Mouse (Mus musculus) gastrocnemius, adult 8-10 months (tissue): ENCODE results near the gene Arhgdia. TPM values are rescaled to one million over a fixed set of nuclear protein-coding genes. Genes with fewer than 3 reads are reported as not detected.
"Not testable (repeated sequence)": the region's sequence is repeated elsewhere in the genome, so short reads cannot be mapped to it uniquely, and the experiment has no call there.

Experiments used
- DNase-seq, 2 experiments: peaks; one replicate each; pipeline ENCODE4 v3.0.0; 2022; ENCODE audit warnings: low spot score in 2 of 2
- total RNA-seq, 4 experiments: library from RNA; stranded (reverse); gene quantifications; 2 replicates each; pipeline ENCODE4 v1.2.4; 2022

Arhgdia gene
- total RNA-seq, 4 experiments from 2014 or later = 74.3 to 86.2 (median 80.7) TPM

DNA sequence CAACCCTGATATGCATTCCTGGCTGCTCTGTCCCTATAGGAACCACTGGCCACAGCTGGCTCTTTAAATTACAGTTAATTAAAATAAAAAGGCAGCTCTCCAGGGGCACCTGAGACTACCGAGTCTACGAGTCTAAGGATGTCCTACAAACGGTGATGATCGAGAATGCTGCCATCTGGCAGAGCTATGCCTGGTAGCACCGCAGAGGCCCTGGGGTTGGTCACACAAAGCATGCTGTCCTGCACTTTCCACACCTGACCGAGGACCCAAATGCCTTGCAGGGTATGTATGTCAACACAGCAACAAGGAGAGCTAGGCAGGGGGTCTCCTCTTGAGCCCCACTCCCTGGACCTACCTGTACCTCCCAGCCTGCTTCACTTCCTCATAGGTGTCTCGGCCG lies 32.6 kb upstream of the Arhgdia start:
- DNase-seq = no peak

DNA sequence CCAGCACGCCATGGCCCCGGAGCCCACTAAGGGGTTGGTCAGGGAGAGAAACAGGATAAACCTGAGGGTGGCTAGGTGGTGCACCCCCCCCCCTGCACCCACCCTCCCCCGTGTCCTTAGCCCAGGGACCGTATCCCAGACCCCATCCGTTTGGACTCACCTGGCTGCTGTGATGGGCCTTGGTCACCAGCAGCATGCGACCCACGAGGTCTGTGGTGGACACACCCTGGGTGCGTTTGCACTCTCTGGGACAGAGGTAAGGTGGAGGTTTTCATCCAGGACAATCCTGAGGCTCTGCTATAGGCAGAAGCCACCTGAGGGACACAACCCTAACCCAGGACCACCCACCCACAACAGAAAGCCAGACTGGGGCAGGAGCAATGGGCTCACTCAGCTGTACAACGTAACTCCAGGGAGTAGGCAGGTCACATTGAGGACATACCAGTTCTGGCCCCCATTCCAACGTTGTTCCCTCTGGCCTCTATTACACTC lies 32.1 kb upstream of the Arhgdia start:
- no peak for DNase-seq

- DNase-seq = peak; percentile 72 to 77
Measured at GRCm38 (mm10) chr11:120612763-120613162, 31.3 kb upstream of the Arhgdia start.

GRCm38 (mm10) chr11:120610477-120611046 lies 29.1 kb upstream of the Arhgdia start:
- no peak for DNase-seq

- no peak for DNase-seq
Measured at GRCm38 (mm10) chr11:120609250-120609649, 27.8 kb upstream of the Arhgdia start.

DNA sequence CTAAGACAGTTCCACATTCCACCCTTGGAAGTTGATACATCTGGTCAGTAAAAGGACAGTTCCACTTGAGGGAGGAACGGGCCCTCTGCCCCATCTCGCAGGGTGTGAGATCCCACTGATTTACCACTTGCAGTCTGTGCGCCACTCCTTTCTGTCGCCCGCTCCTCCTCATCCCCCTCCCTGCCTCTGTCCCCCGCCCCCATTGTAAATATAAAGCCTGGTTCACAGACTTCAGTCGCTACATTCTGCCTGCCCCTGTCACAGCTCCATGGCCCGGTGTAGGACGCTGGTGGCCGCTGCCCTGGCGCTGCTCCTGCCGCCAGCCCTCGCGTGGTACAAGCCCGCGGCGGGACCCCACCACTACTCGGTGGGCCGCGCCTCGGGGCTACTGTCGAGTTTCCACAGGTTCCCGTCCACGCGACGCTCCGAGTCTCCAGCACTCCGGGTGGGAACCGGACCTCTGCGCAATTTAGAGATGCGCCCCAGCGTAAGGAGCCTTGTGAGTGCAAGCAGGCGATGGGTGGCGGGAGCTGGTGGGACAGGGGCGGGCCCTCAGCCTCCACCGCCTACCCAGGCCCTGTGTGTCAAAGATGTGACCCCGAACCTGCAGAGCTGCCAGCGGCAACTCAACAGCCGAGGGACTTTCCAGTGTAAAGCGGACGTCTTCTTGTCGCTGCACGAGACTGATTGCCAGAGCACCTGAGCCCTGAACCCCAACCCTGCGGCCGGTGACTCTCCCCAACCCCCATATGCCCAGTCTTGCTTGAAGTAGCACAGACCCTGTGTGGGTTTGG lies 27.0 kb upstream of the Arhgdia start, which contains the start of gene Npb:
Gene Npb (plus strand): TSS at position 237 of the 794 bp plus-strand sequence.
- no peak for DNase-seq

DNA sequence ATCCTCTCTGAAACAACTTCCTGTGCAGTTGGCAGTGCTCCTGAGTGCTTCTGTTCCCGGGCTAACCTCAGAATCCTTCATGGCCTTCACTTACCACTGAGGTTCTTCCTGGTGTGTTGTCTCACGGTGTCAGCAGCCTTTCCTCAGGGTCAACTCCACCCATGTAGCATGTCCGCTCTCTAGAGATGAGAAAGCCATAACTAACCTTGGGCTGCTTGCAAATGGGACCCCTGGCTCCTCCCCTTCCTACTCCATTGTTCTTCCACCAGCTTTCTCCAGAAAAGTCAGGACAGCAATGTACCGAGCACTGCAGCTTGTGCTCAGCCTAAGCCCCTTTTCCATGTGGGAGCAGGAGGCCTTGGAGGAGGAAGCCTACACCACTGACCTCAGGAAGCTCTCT lies 25.3 kb upstream of the Arhgdia start:
- DNase-seq = no peak

GRCm38 (mm10) chr11:120605667-120606066 lies 24.2 kb upstream of the Arhgdia start:
- DNase-seq = no peak

DNA sequence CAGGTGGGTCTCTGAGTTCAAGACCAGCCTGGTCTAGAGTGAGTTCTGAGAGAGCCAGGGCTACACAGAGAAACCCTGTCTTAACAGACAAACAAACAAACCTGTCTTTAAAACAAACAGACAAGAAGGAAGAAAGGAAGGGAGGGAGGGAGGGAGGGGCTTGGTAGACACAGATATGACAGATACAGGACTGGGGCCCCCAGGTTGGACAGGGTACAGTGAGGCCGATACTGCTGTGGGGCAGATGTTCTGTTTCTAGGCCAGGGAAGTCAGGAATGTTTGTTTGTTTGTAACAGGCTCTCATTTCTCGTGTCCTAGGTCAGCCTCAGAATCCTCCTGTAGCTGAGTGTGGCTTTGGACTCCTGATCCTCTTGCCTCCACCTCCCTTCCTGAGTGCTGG lies 22.1 kb upstream of the Arhgdia start:
- DNase-seq = no peak

DNA sequence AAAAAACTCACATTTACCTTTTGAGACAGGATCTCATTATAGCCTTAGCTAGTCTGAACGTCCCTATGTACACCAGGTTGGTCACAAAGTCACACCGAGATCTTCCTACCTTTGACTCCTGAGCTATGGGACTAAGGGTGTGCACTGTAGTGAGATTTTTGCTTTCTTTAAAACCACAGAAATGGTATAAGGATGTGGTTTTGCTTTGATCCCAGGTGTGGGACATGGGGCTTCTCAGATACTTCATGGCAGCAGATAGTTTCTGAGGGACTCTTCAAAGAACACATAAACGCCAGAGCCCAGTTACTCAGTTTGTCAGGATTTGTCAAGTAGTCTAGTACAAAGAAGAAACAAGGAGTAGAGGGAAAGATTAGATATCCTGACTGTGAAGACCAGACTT lies 19.3 kb upstream of the Arhgdia start:
- DNase-seq = no peak

DNA sequence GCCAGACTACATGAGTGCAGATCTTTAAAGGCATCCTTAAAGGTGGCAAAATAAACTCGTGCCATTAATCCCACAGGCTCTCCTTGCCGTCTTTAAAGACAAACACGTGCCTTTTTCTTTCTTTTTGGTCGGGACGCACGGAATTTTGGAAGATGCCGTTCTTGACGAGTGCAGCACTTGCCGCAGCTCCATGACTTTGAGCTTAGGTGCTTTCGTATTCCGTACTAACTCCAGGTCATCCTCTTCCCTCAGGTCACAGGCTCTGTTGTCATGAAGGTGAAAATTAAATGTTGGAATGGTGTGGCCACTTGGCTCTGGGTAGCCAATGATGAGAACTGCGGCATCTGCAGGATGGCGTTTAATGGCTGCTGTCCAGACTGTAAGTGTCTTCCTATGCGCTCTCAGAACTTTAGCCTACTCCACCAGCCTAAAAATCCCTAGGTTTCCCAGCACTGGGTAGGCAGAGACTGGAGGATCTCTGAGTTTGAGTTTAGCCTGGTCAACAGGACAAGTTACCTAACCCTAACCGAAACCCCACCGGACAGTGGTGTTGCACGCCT lies 17.6 kb upstream of the Arhgdia start:
- no peak for DNase-seq

DNA sequence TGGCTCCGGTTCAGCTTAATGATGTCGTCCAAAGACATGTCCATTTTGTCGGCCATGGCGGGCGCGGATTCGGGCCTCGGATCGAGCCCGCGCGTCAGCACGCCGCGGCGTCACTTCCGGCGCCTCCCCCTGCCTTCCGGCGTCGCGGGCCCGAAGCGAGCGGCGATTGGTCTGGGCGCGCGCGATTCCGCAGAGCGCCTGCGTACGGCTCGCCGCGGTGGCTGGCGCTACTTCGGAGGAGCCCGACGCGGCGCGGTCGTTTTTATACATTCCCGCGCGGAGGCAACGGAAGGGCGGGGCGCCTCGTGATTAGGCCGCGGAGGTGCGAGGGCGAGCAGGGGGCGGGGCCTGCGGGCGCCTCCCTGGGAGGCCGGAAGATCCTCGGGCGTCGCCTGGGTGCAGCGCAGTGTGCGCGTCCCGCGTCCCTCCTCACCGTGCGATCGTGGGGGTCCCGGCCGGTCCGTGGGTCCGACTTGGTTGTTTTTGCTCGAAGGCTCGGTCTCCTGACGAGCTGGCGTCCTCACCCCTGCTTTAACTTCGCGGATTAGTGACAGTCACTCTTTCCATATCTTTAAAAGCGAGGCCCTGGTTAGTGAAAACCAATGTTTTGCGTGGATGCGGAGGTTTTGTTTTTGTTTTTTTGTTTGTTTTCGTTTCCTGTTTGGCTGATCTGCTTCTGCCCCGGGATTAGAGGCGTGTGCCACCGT lies 17.0 kb upstream of the Arhgdia start, which contains the start of the genes Alyref and Anapc11:
Gene Alyref (minus strand): TSS at position 83 of the 707 bp plus-strand sequence.
Gene Anapc11 (plus strand): TSS at position 139 of the 707 bp plus-strand sequence.
- peak; percentile 82 to 88 for DNase-seq

GRCm38 (mm10) chr11:120597240-120598235 lies 16.1 kb upstream of the Arhgdia start:
- no peak for DNase-seq

GRCm38 (mm10) chr11:120588531-120588930 lies 7.1 kb upstream of the Arhgdia start:
- DNase-seq = no peak

- DNase-seq = no peak
Measured at GRCm38 (mm10) chr11:120583937-120584336, 2.5 kb upstream of the Arhgdia start.

- DNase-seq = not testable (repeated sequence)
Measured at GRCm38 (mm10) chr11:120582982-120583293, 1.5 kb upstream of the Arhgdia start.

DNA sequence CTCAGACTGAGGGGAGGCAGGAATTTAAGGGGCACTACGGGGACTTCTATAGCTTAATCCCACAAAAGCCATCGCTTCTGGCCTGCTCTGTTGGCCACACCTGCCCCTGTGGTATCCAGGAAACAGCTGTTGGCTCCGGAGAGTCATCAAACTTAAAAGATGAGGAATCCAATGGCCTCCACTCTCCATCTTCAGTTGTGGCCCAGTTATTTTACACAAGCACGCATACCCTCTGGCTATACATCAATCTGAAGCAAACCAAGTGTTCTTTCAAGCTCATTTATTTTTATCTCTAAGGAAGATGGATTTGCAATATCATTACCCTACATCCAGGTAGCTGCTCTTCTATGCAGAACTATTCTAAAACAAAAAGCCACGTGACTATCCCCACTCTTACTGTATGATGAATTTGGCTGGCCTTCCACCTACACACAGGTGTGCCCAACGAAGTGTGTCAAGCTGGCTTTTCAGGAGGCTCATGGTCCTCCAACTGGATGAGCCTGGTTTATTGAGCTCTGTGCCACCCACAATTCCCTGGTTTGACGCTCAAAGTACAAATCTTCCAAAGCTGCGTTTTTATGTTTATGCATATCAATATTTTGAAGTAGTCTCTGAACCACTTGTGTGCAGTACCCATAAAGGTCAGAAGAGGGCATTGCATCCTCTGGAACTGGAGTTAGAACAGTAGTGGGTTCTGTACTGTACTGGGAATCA lies 1.0 kb upstream of the Arhgdia start:
- DNase-seq = no peak

- DNase-seq = no peak
Measured at GRCm38 (mm10) chr11:120580871-120581331, 523 bp downstream of the Arhgdia start.

- DNase-seq = no peak
Measured at GRCm38 (mm10) chr11:120580190-120580589, 1.2 kb downstream of the Arhgdia start.
